Mouse (Mus musculus) spleen, adult 2 months (tissue): ENCODE measurements around the gene Clta.

Experiments
- CTCF ChIP-seq: fragments of 200-500 bp; IDR thresholded peaks from 2 replicates; pipeline ENCODE4 v1.5.1; 2011; ENCODE audit warnings: mild to moderate bottlenecking, inconsistent platforms; ENCODE audit not compliant: insufficient read depth, insufficient read length, insufficient replicate concordance; ENCODE audit errors: extremely low read depth
- POLR2A ChIP-seq: fragments of 200-500 bp; IDR thresholded peaks from 2 replicates; pipeline ENCODE4 v1.6.1; 2011; ENCODE audit warnings: low read depth, low read length, inconsistent platforms

DNA sequence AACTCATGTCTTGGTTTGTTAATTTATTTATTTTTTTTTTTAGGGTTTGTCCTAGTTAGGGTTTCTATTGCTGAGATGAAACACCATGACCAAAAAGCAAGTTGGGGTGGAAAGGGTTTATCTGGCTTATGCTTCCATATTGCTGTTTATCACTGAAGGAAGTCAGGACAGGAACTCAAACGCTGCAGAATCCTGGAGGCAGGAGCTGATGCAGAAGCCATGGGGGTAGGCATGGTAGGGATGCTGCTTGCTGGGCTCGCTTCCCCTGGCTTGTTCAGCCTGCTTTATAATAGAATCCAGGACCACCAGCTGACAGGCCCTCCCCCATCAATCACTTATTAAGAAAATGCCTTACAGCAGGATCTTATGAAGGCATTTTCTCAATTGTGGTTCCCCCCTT lies 6.6 kb downstream of the Clta start:
- TF ChIP-seq CTCF (no peak), POLR2A (no peak)
